Mouse (Mus musculus) G1E (cell line): ENCODE data around the gene Hist1h2ad.

Experiments used
- CTCF ChIP-seq: IDR thresholded peaks from 2 replicates; pipeline ENCODE4 v1.5.1; 2012; ENCODE audit warnings: low read depth, low read length, inconsistent platforms, mixed read lengths
- GATA1 ChIP-seq: IDR thresholded peaks from 2 replicates; pipeline ENCODE4 v1.6.1; 2012; ENCODE audit warnings: borderline replicate concordance, low read length, inconsistent platforms, mixed read lengths
- GATA2 ChIP-seq: IDR thresholded peaks from 2 replicates; pipeline ENCODE4 v1.6.1; 2012; ENCODE audit warnings: low read depth, low read length, inconsistent platforms, borderline replicate concordance
- TAL1 ChIP-seq: conservative IDR thresholded peaks from 2 replicates; pipeline ENCODE4 v1.6.1; 2012; ENCODE audit warnings: low read depth, low read length, inconsistent platforms, mixed read lengths

DNA sequence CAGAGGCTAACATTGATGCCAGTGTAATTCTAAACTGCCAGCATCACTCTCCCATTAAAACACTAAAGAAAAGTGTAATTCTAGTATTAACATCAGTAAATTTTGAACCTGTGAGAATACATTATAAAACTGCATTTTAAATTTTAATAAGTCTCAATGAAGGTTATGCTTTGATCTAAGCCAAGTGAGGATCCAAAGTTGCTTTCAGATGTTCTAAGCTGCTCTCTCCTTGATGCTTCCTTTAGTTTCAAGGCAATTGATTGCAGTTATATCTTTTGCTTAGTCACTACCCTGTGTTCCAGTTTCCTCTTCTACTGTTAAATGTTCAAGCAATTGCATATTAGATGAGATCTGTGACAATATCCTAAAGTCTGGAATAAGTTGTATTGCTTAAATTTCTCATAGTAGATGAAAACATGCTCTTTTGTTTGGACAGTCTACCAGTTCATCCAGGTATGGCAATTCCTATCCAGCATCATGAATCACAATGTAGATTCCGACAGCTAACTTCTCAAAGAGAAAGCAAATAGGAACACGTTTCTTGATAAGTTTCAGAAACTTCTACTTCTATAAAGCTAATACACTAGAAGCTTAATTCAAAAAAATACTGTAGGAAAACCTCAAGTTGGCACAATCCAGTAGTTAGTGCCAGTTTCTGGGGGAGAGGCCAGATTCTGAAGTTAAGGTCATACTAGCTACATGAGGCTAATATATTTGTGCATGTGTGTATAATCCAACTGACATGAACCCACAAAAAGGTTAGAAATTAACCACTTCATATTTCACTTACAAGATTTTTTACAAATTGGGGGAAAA is 1.8 kb upstream of the Hist1h2ad start:
- TF ChIP-seq CTCF (no peak), GATA1 (no peak), TAL1 (no peak), GATA2 (no peak)
